10 mouse cellular contexts compared by ENCODE assay signal in the genomic region with DNA sequence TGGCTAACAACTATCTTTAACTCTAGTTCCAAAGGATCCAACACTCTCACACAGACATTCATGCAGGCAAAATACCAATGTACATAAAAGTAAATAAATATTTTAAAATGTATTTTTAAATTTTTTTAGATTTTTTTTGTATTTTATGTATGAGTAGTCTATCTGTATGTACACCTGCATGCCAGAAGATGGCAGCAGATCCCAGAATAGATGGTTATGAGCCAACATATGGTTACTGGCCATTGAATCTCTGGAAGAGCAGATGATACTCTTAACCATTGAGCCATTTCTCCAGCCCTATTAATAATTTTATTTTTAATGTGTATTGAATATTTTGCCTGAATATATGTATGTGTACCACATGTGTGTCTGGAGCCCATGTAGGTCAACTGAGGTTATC. TPM values are rescaled to one million over a fixed set of nuclear protein-coding genes. Genes with fewer than 3 reads are reported as not detected.
DNase-seq lines count a peak whose midpoint lies in the region; ATAC-seq and TF ChIP-seq lines count a peak whose summit lies in the region.
"Had no signal": no experiment of that assay in that cellular context is flagged by ENCODE, and none has a peak within 500 bp of the region (broad histone marks: within the 10 kb centered on the region; RNA-seq: fewer than 3 reads in every experiment).

No protein-coding gene starts in this region.

- ATAC-seq in lung, embryonic 16.5 days (ENCODE audit: low read depth): peak; percentile 44; the same call in 1 of the 2 replicates

- no peak for DNase-seq in heart, adult 2 months
- no peak for DNase-seq in heart, embryonic 10.5 days (ENCODE audit: low spot score)
- peak; percentile 37 to 58 for DNase-seq in spleen, postnatal 36 days (ENCODE audit: low spot score in 2 of 2)
- DNase-seq in spleen, postnatal 14 days (ENCODE audit: low spot score in 2 of 2): no peak
- peak; percentile 31 to 45 for DNase-seq in cerebellum, postnatal 36 days
- DNase-seq in urinary bladder, adult 2 months (ENCODE audit: low spot score): no peak
- no peak for DNase-seq in gastrocnemius, postnatal 14 days

- no peak overlapping the region for H3K4me2 ChIP-seq in lung, embryonic 16.5 days (ENCODE audit: low read depth, low read length)
- H3K4me2 ChIP-seq: limb, embryonic 15.5 days; stomach, embryonic 15.5 days had no signal

- no peaks in the 10 kb centered on the region for H3K79me2 ChIP-seq in heart, adult 2 months (replicated peaks; ENCODE audit: control insufficient read depth, insufficient read depth, low read length)

- no peak overlapping the region for H3K27ac ChIP-seq in heart, adult 2 months
- no peak overlapping the region for H3K27ac ChIP-seq in heart, embryonic 10.5 days
- H3K27ac ChIP-seq in lung, embryonic 16.5 days (ENCODE audit: low read length): no peak overlapping the region
- H3K27ac ChIP-seq: limb, embryonic 15.5 days; stomach, embryonic 15.5 days had no signal

- TF ChIP-seq EP300 in heart, adult 2 months (IDR thresholded peaks at IDR 0.05; ENCODE audit: insufficient read depth, low read depth, low read length): no peak

- H3K27me3 ChIP-seq in heart, adult 2 months (ENCODE audit: control insufficient read depth, insufficient read depth, low read length): no peaks in the 10 kb centered on the region
- H3K27me3 ChIP-seq in heart, embryonic 10.5 days (ENCODE audit: insufficient read depth, poor library complexity, severe bottlenecking): no peaks in the 10 kb centered on the region
- no peaks in the 10 kb centered on the region for H3K27me3 ChIP-seq in lung, embryonic 16.5 days (ENCODE audit: control insufficient read depth, insufficient read depth, low read depth, low read length)
- H3K27me3 ChIP-seq: limb, embryonic 15.5 days; stomach, embryonic 15.5 days had no signal

- H3K4me3 ChIP-seq in heart, adult 2 months: no peak overlapping the region
- H3K4me3 ChIP-seq in heart, embryonic 10.5 days: no peak overlapping the region
- no peak overlapping the region for H3K4me3 ChIP-seq in lung, embryonic 16.5 days (ENCODE audit: low read length)
- H3K4me3 ChIP-seq: limb, embryonic 15.5 days; stomach, embryonic 15.5 days had no signal

- intact Hi-C loops in heart, adult 2 months (cut with DNase I): loop anchor here (1.0 to 10.0 kb wide), 2 partner anchors 29 to 157 kb away; a partner anchor contains a TSS
- intact Hi-C loops in gastrocnemius, postnatal 14 days (cut with DNase I; ENCODE audit: low total_unique reads): no loop called here

- peak; percentile 90; the same call in 1 of the 2 replicates for TF ChIP-seq CTCF in heart, adult 2 months (IDR thresholded peaks at IDR 0.05)

- TF ChIP-seq POLR2A in heart, adult 2 months (IDR thresholded peaks at IDR 0.05; ENCODE audit: insufficient read depth, low read depth, low read length): no peak

- no peaks in the 10 kb centered on the region for H3K36me3 ChIP-seq in heart, adult 2 months (ENCODE audit: control insufficient read depth, insufficient read depth, low read length)
- peaks cover 3% of the 10 kb centered on the region; the same call in 1 of the 2 replicates for H3K36me3 ChIP-seq in heart, embryonic 10.5 days
- no peaks in the 10 kb centered on the region for H3K36me3 ChIP-seq in lung, embryonic 16.5 days (ENCODE audit: control insufficient read depth, insufficient read depth, low read length)
- H3K36me3 ChIP-seq: stomach, embryonic 15.5 days had no signal

- no peak overlapping the region for H3K9ac ChIP-seq in heart, adult 2 months (ENCODE audit: low read depth, low read length)
- H3K9ac ChIP-seq in lung, embryonic 16.5 days (ENCODE audit: low read length): no peak overlapping the region
- H3K9ac ChIP-seq: limb, embryonic 15.5 days; stomach, embryonic 15.5 days had no signal

- peaks cover 1% of the 10 kb centered on the region; the same call in 1 of the 2 replicates for H3K4me1 ChIP-seq in heart, adult 2 months (ENCODE audit: control insufficient read depth, insufficient read depth, low read length)
- peaks cover 12% of the 10 kb centered on the region for H3K4me1 ChIP-seq in heart, embryonic 10.5 days
- H3K4me1 ChIP-seq in lung, embryonic 16.5 days (replicated peaks; ENCODE audit: control insufficient read depth, insufficient read depth, low read length): 0 out of 2 replicates have a peak, but pooled peaks cover 2% of the 10 kb centered on the region
- H3K4me1 ChIP-seq: limb, embryonic 15.5 days; stomach, embryonic 15.5 days had no signal

- no peaks in the 10 kb centered on the region for H3K9me3 ChIP-seq in heart, embryonic 10.5 days
- H3K9me3 ChIP-seq in lung, embryonic 16.5 days (ENCODE audit: control insufficient read depth, low read length): no peaks in the 10 kb centered on the region
- H3K9me3 ChIP-seq: limb, embryonic 15.5 days; stomach, embryonic 15.5 days had no signal

RNA-seq across cellular contexts. Expression of a gene that starts 8.1 kb away (rescaled TPM):
- total RNA-seq in heart, adult 2 months (2021): 10 to 100 TPM; 17.0 to 19.4 TPM
- polyA plus RNA-seq in heart, adult 2 months (2012; rRNA removed): 37.8 and 47.9 TPM in 2 replicates
- 55.7 and 63.4 TPM in 2 replicates for polyA plus RNA-seq in heart, embryonic 10.5 days (2016; fragmentation: Nextera tagmentation; extraction: Ambion mirVana)
- polyA plus RNA-seq in lung, embryonic 16.5 days (2015; fragmentation: Nextera tagmentation; extraction: Ambion mirVana): 58.3 and 61.1 TPM in 2 replicates
- 62.6 and 64.4 TPM in 2 replicates for polyA plus RNA-seq in urinary bladder, adult 2 months (2012; rRNA removed)
- total RNA-seq in gastrocnemius, postnatal 14 days (2021): 10 to 100 TPM; 14.5 to 14.9 TPM

RNA-seq across cellular contexts. Expression of a gene that starts 8.7 kb away (rescaled TPM):
- 1 to 10 TPM; 1.0 to 1.4 TPM for total RNA-seq in heart, adult 2 months (2021)
- polyA plus RNA-seq in heart, adult 2 months (2012; rRNA removed): 1.6 and 2.4 TPM in 2 replicates
- 35.8 and 40.9 TPM in 2 replicates for polyA plus RNA-seq in heart, embryonic 10.5 days (2016; fragmentation: Nextera tagmentation; extraction: Ambion mirVana)
- 27.3 and 30.6 TPM in 2 replicates for polyA plus RNA-seq in lung, embryonic 16.5 days (2015; fragmentation: Nextera tagmentation; extraction: Ambion mirVana)
- 1.7 and 1.9 TPM in 2 replicates for polyA plus RNA-seq in urinary bladder, adult 2 months (2012; rRNA removed)
- total RNA-seq in gastrocnemius, postnatal 14 days (2021): 1 to 10 TPM; 1.1 to 4.1 TPM

RNA-seq across cellular contexts. Expression of a gene that starts 17.0 kb away (rescaled TPM):
- not detected for total RNA-seq in heart, adult 2 months (2021)
- polyA plus RNA-seq in heart, adult 2 months (2012; rRNA removed): 0.06 TPM in 1 of 2 replicates, not detected in the other
- polyA plus RNA-seq in heart, embryonic 10.5 days (2016; fragmentation: Nextera tagmentation; extraction: Ambion mirVana): 0.23 TPM in 1 of 2 replicates, not detected in the other
- 0.34 and 0.57 TPM in 2 replicates for polyA plus RNA-seq in lung, embryonic 16.5 days (2015; fragmentation: Nextera tagmentation; extraction: Ambion mirVana)
- polyA plus RNA-seq in urinary bladder, adult 2 months (2012; rRNA removed): 0.56 and 0.59 TPM in 2 replicates
- total RNA-seq in gastrocnemius, postnatal 14 days (2021): not detected

RNA-seq across cellular contexts. Expression of a gene that starts 30.1 kb away (rescaled TPM):
- 10 to 100 TPM; 18.1 to 20.3 TPM for total RNA-seq in heart, adult 2 months (2021)
- polyA plus RNA-seq in heart, adult 2 months (2012; rRNA removed): 19.9 and 26.9 TPM in 2 replicates
- 11.3 and 17.3 TPM in 2 replicates for polyA plus RNA-seq in heart, embryonic 10.5 days (2016; fragmentation: Nextera tagmentation; extraction: Ambion mirVana)
- 46.7 and 46.9 TPM in 2 replicates for polyA plus RNA-seq in lung, embryonic 16.5 days (2015; fragmentation: Nextera tagmentation; extraction: Ambion mirVana)
- 72.2 and 76.7 TPM in 2 replicates for polyA plus RNA-seq in urinary bladder, adult 2 months (2012; rRNA removed)
- total RNA-seq in gastrocnemius, postnatal 14 days (2021): 10 to 100 TPM; 12.9 to 13.2 TPM

RNA-seq across cellular contexts. Expression of a gene that starts 38.5 kb away (rescaled TPM):
- total RNA-seq in heart, adult 2 months (2021): 100 to 1,000 TPM; 287 to 351 TPM
- 82.0 and 160 TPM in 2 replicates for polyA plus RNA-seq in heart, adult 2 months (2012; rRNA removed)
- 260 and 282 TPM in 2 replicates for polyA plus RNA-seq in heart, embryonic 10.5 days (2016; fragmentation: Nextera tagmentation; extraction: Ambion mirVana)
- polyA plus RNA-seq in lung, embryonic 16.5 days (2015; fragmentation: Nextera tagmentation; extraction: Ambion mirVana): 390 and 403 TPM in 2 replicates
- 396 and 519 TPM in 2 replicates for polyA plus RNA-seq in urinary bladder, adult 2 months (2012; rRNA removed)
- 100 to 1,000 TPM; 212 to 228 TPM for total RNA-seq in gastrocnemius, postnatal 14 days (2021)

Comparison
In these comparisons a context has a peak if more than half of its experiments do, and no peak if none do; other contexts are left out.
1. DNase-seq: peak in spleen, postnatal 36 days (2 of 2) and cerebellum, postnatal 36 days (2 of 2); none in heart, adult 2 months (0 of 2), heart, embryonic 10.5 days (single experiment), spleen, postnatal 14 days (0 of 2), urinary bladder, adult 2 months (single experiment) and gastrocnemius, postnatal 14 days (single experiment).